Mouse (Mus musculus) neural tube, embryonic 11.5 days (tissue): Measurements from ENCODE around the gene Cox10. TPM values are rescaled to one million over a fixed set of nuclear protein-coding genes. Genes with fewer than 3 reads are reported as not detected.
"Not testable (repeated sequence)": the region's sequence is repeated elsewhere in the genome, so short reads cannot be mapped to it uniquely, and the experiment has no call there.

Experiments used
- ATAC-seq: fragments of 200-750 bp; cut with Nextera tagmentation; 2 replicates; pipeline ENCODE4 v1.8.0; 2017; ENCODE audit warnings: moderate number of reproducible peaks, mild to moderate bottlenecking, moderate TSS enrichment, moderate library complexity; ENCODE audit not compliant: insufficient read depth, low FRiP score, low TSS enrichment
- DNase-seq: peaks from one replicate; pipeline ENCODE4 v3.0.0-alpha.2; 2015; ENCODE audit warnings: low spot score
- H3K27ac ChIP-seq: fragments of 300-500 bp; sonication (generic); 2 replicates; pipeline ENCODE4 v1.5.1; 2014; ENCODE audit warnings: low read depth, mild to moderate bottlenecking, low read length
- H3K27me3 ChIP-seq: fragments of 300-500 bp; sonication (generic); 2 replicates; pipeline ENCODE4 v1.6.1; 2014; ENCODE audit warnings: mild to moderate bottlenecking, low read length, mixed read lengths; ENCODE audit not compliant: control insufficient read depth, insufficient read depth
- H3K36me3 ChIP-seq: fragments of 300-500 bp; sonication (generic); 2 replicates; pipeline ENCODE4 v1.6.1; 2014; ENCODE audit warnings: mild to moderate bottlenecking, low read length, moderate library complexity, mixed read lengths; ENCODE audit not compliant: control insufficient read depth, insufficient read depth
- H3K4me1 ChIP-seq: fragments of 300-500 bp; sonication (generic); 2 replicates; pipeline ENCODE4 v1.6.1; 2014; ENCODE audit warnings: low read length, mixed read lengths; ENCODE audit not compliant: control insufficient read depth, insufficient read depth
- H3K4me2 ChIP-seq: fragments of 300-500 bp; sonication (generic); 2 replicates; pipeline ENCODE4 v1.6.1; 2014; ENCODE audit warnings: low read depth, mild to moderate bottlenecking, moderate library complexity
- H3K4me3 ChIP-seq: fragments of 300-500 bp; sonication (generic); 2 replicates; pipeline ENCODE4 v1.5.1; 2014; ENCODE audit warnings: low read depth, low read length
- H3K9ac ChIP-seq: fragments of 300-500 bp; sonication (generic); 2 replicates; pipeline ENCODE4 v1.6.1; 2014; ENCODE audit warnings: mild to moderate bottlenecking, low read length
- H3K9me3 ChIP-seq: fragments of 300-500 bp; sonication (generic); 2 replicates; pipeline ENCODE4 v1.6.1; 2016; ENCODE audit warnings: low read length; ENCODE audit not compliant: control insufficient read depth
- WGBS: fragments of 180-500 bp; shearing (Covaris S2); extraction: QIAGEN DNeasy Blood & Tissue Kit; methylation state at CpG from one replicate; pipeline ENCODE4 v1.1.7; 2014; 5-methylcytosine and 5-hydroxymethylcytosine counted together
- polyA plus RNA-seq: library from polyadenylated mRNA; unstranded; fragments of >200 nt; fragmentation: Nextera tagmentation; extraction: Ambion mirVana; gene quantifications from 2 replicates; pipeline ENCODE4 v1.2.1, GENCODE M21; 2014

Gene Cox10
- polyA plus RNA-seq: 25.9 and 29.4 TPM in 2 replicates

DNA sequence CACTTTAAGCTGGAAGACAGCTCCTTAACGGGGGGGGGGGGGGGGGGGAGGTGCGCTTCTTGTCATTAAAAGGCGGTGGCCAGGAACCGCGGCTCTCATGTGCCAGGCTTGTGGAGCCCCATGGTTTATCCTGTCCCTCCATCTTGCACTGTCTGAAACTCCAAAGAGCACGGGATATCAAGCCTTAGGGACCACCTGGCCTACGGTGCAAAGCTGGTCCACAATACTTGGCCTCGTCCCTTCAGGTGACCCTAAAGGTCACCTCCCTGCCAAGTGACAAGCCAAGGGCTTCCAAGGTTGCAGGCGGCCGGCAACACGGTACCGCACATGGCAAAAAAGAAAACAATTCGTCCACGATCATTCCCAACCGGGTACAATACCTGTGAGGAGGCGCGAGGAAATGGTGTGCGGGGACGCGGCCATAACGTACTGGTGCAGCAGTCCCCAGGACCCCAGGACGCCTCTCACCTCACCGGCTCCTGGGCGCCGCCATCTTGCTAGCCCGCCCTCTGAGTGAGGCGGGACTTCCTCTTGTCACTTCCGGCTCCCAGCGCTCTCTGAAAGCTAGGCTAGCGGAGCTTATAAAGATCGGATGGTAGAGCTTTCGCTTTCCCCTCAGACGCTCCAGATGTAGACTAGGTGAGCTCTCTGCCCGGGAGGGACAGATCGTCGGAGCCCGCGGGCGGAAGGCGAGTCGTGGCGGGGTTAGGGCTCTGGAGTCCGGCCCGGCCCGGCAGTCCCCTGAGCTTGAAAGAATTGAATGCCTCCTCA is at the start of gene Cox10:
Cox10 (minus strand) TSS at position 513 of the 771 bp plus-strand sequence.
- peak within 1 kb of the TSS; percentile 67 for H3K4me2 ChIP-seq
- H3K9me3 ChIP-seq: no peaks in the 10 kb centered on the region
- H3K9ac ChIP-seq: peak within 1 kb of the TSS; percentile 74
- H3K4me3 ChIP-seq: peak within 1 kb of the TSS; percentile 64
- ATAC-seq: peak; percentile 90
- no peaks in the 10 kb centered on the region for H3K27me3 ChIP-seq
- H3K27ac ChIP-seq: no peak within 1 kb of the TSS
- no peaks in the 10 kb centered on the region for H3K36me3 ChIP-seq
- peak; percentile 89 for DNase-seq
- WGBS: under 1% methylated on average over 45 of the region's 45 CpGs
- H3K4me1 ChIP-seq: peaks cover 12% of the 10 kb centered on the region

DNA sequence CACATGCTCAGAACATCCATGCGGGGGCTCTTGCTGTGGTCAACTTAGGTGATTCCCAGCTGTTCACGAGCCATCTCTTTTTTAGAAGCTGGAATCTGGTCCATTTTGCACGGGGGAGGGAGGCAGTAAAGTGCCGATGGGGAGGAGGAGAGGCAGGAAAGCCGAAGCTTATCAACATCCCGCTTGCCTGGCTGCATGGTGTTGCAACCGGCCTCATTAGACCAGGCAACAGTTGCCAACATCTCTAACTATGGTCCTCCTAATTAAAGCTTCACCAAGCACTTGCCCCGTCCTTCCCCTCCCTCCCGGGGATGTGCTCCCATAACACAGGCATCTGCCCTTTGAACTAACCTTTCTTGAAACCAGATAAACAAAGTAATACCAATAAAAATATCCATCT is 48.7 kb upstream of the Cox10 start:
- H3K36me3 ChIP-seq: no peaks in the 10 kb centered on the region
- no peaks in the 10 kb centered on the region for H3K9me3 ChIP-seq
- H3K27me3 ChIP-seq: no peaks in the 10 kb centered on the region
- DNase-seq (no peak), ATAC-seq (no peak)
- no peak overlapping the region for H3K27ac ChIP-seq
- H3K4me1 ChIP-seq: no peaks in the 10 kb centered on the region
- H3K9ac ChIP-seq: no peak overlapping the region
- 78% methylated on average over 9 of the region's 9 CpGs for WGBS
- no peak overlapping the region for H3K4me2 ChIP-seq
- no peak overlapping the region for H3K4me3 ChIP-seq

DNA sequence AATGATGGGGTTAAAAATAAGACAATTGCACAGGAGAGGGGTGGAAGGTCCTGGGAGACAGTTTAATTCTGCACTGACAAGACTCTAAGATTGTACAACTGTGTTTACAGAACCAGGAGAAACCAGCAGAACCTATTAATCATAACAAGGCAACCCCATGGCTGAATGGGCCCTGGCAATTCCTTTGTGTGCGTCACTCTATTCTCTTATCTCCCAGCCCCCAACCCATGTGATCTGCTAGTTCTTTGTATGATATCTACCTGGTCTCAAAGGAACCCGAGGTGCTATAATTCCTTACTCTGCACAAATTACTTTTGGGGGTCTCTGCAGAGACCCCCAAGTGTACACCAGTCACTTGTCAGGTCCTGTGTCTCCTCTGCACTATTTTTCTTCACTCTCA is 46.2 kb upstream of the Cox10 start:
- Histone ChIP-seq H3K4me1 (no peaks in the 10 kb centered on the region), H3K9ac (no peak overlapping the region), H3K4me3 (no peak overlapping the region), H3K9me3 (no peaks in the 10 kb centered on the region), H3K27ac (no peak overlapping the region), H3K4me2 (no peak overlapping the region), H3K36me3 (no peaks in the 10 kb centered on the region), H3K27me3 (no peaks in the 10 kb centered on the region)
- ATAC-seq (no peak), DNase-seq (no peak)
- 71% methylated on average over 2 of the region's 2 CpGs for WGBS

GRCm38 (mm10) chr11:64123174-64123573 is 43.9 kb upstream of the Cox10 start:
- 86% methylated on average over 6 of the region's 6 CpGs for WGBS
- ATAC-seq, H3K4me2 ChIP-seq, H3K27me3 ChIP-seq, H3K27ac ChIP-seq, H3K36me3 ChIP-seq, H3K9me3 ChIP-seq, H3K4me1 ChIP-seq, DNase-seq, H3K9ac ChIP-seq, H3K4me3 ChIP-seq: not testable (repeated sequence)

DNA sequence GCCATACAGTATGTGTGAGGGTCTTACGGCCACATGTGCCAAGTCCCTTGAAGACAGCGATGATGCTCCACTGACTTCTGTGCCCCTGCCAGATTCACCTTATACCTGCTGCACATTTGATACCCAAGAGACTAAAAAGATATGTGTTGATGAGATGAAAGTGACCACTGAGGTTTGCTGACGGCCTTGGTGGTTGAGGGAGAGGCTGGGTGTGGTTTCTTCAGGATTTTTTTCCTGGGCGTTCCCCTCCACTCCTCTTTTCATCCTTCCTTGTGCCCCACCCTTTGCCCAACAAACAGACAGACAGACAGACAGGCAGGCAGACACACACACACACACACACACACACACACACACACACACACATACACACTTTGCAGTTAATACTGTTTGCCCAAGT is 37.4 kb upstream of the Cox10 start:
- Histone ChIP-seq H3K36me3 (no peaks in the 10 kb centered on the region), H3K9ac (no peak overlapping the region), H3K4me3 (no peak overlapping the region), H3K27me3 (no peaks in the 10 kb centered on the region), H3K27ac (no peak overlapping the region), H3K4me2 (no peak overlapping the region), H3K4me1 (no peaks in the 10 kb centered on the region), H3K9me3 (no peaks in the 10 kb centered on the region)
- no peak for DNase-seq
- 91% methylated on average over 4 of the region's 4 CpGs for WGBS
- ATAC-seq: no peak

GRCm38 (mm10) chr11:64115822-64116221 is 36.6 kb upstream of the Cox10 start:
- WGBS: 74% methylated on average over 2 of the region's 2 CpGs
- H3K4me1 ChIP-seq: no peaks in the 10 kb centered on the region

DNA sequence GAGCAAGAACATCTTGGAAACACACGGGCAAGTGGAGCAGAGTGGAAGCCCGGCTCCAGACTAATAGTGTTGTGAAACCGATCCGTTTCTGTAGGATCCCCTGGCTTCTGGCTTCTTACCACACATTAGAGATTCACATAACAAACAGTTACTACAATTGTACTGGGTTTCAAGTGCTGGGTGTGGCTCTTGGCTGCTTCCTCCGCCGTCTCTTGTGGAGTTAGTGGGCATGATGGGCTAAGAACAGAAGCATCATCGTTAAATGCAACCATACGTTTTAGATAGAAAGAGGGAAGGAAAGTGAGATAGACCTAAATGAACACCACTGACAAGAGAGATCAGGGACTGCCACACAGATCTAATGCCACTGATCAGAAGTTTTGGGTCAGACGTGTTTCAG is 35.8 kb upstream of the Cox10 start:
- Histone ChIP-seq H3K9me3 (no peaks in the 10 kb centered on the region), H3K27ac (no peak overlapping the region), H3K4me3 (no peak overlapping the region), H3K4me2 (no peak overlapping the region), H3K27me3 (no peaks in the 10 kb centered on the region), H3K4me1 (no peaks in the 10 kb centered on the region), H3K9ac (no peak overlapping the region), H3K36me3 (no peaks in the 10 kb centered on the region)
- 76% methylated on average over 9 of the region's 9 CpGs for WGBS
- no peak for DNase-seq
- no peak for ATAC-seq

More at GRCm38 (mm10) chr11:64115822-64116221, 36.6 kb upstream of the Cox10 start:
- Histone ChIP-seq H3K9me3 (no peaks in the 10 kb centered on the region), H3K4me2 (no peak overlapping the region), H3K27ac (no peak overlapping the region), H3K27me3 (no peaks in the 10 kb centered on the region), H3K36me3 (no peaks in the 10 kb centered on the region), H3K4me3 (no peak overlapping the region), H3K9ac (no peak overlapping the region)
- ATAC-seq (no peak), DNase-seq (no peak)

GRCm38 (mm10) chr11:64100060-64100459 is 20.8 kb upstream of the Cox10 start:
- ATAC-seq (no peak), DNase-seq (no peak)
- WGBS: 78% methylated on average over 5 of the region's 5 CpGs
- Histone ChIP-seq H3K27ac (no peak overlapping the region), H3K4me2 (no peak overlapping the region), H3K4me1 (no peaks in the 10 kb centered on the region), H3K4me3 (no peak overlapping the region), H3K27me3 (no peaks in the 10 kb centered on the region), H3K9ac (no peak overlapping the region), H3K36me3 (no peaks in the 10 kb centered on the region), H3K9me3 (no peaks in the 10 kb centered on the region)

DNA sequence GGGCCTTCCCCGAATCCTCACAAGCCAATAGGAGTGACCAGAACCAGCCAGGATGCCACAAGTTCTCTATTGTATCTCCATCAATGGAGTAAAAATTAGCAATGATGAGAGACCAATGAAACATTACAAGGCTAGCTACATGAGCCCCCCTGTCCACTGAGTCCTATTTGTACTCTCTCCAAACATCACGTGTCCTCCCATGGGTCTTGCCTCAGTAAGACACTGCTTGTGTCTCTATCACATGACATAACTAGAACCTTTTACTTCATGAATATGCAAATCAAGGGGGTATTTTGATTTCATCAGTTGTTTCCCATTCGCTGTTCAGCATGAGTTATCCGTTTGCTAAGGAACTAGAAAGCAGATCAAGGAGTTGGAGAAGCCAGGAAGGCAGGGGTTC is 13.8 kb upstream of the Cox10 start:
- Histone ChIP-seq H3K4me1 (no peaks in the 10 kb centered on the region), H3K36me3 (no peaks in the 10 kb centered on the region), H3K27ac (no peak overlapping the region), H3K9ac (no peak overlapping the region), H3K4me2 (no peak overlapping the region), H3K9me3 (no peaks in the 10 kb centered on the region), H3K27me3 (no peaks in the 10 kb centered on the region), H3K4me3 (no peak overlapping the region)
- DNase-seq (no peak), ATAC-seq (no peak)
- 92% methylated on average over 4 of the region's 4 CpGs for WGBS
